Mouse (Mus musculus): ENCODE measurements around the gene Btc. TPM values are rescaled to one million over a fixed set of nuclear protein-coding genes. Genes with fewer than 3 reads are reported as not detected.

The Btc gene
- 1 to 10 TPM in 1 of 2 experiments, under 1 TPM in 1; 0.73 to 1.5 TPM for total RNA-seq (2021)
- long read RNA-seq, experiment 1, partial matches to known transcripts = 0 of 1 reads
- long read RNA-seq, experiment 1, other reads (novel, unspliced or antisense) = 0 of 1 reads
- long read RNA-seq, experiment 2 = 0 reads

DNA sequence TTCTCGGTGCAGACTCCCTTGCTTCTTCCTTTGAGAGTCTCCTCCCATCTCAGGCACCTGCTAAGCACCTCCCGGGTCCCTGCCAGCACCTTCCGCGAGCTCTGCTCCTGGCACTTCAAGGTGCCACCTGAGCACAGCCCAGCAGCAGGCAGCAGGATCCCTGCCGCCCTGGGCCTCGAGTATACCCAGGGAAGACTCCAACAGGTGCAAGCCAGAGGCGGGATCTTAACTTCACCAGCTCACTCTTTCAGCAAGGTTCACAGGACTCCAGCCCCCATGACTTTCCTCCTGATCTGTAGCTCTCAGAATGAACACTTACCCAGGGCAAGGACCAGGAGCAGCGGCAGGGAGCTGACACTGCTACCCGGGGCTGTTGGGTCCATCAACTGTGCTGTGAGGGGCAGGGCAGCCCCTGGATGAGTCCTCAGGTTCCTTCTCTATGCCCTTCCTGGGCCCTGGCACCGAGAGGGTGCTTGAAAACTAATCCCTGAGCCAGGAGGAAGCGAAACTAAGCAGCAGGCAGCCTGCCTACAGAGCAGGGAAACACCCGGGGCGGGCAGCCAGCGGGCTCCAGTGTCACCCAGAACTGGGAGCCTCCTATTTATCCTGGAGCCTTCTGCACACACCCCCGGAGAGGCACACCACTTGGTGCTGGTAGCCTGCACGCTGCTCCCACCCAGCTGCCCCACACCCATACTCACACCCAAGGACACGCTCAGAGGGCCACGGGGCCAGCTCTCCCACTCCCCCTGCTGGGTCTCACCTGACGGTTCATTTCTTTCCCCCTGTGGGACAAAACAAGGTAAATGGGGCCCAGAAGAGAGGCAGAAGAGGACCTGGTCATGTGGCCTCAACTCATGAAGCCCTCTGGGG lies at the start of gene Btc:
Btc (minus strand) TSS at position 656 of the 873 bp plus-strand sequence.
- peak; percentile 41 to 70 for DNase-seq (ENCODE audit: low spot score in 2 of 2)

DNA sequence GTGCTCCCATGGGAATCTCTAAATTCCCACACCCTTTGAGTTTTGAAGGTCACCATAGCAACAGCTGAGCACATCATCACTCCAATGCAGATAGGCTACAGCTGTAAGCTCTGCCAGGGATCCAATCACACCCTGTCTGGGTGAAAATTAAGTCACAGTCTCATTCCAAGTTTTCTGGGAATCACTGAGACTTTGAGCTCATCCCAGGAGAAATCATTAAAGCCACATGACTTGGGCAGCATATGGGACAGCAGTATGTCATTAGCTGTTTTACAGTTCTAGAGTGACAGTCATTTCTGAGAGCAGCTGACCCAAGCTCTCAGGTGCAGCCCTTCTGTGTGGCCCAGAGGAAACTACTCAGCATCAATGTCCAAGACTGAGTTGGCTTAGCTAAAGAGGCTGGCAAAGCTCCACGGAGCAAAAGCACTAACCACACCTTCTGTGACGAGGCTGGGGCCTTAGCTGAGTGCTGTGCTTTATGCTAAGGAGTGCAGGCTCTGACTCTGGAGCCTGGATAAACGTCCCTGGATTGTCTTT lies 42.3 kb upstream of the Btc start:
- DNase-seq (ENCODE audit: low spot score in 2 of 2) = peak in 1 of 2 experiments; percentile 33

GRCm38 (mm10) chr5:91436563-91436962 lies 33.8 kb upstream of the Btc start:
- no peak for DNase-seq (ENCODE audit: low spot score in 2 of 2)

DNA sequence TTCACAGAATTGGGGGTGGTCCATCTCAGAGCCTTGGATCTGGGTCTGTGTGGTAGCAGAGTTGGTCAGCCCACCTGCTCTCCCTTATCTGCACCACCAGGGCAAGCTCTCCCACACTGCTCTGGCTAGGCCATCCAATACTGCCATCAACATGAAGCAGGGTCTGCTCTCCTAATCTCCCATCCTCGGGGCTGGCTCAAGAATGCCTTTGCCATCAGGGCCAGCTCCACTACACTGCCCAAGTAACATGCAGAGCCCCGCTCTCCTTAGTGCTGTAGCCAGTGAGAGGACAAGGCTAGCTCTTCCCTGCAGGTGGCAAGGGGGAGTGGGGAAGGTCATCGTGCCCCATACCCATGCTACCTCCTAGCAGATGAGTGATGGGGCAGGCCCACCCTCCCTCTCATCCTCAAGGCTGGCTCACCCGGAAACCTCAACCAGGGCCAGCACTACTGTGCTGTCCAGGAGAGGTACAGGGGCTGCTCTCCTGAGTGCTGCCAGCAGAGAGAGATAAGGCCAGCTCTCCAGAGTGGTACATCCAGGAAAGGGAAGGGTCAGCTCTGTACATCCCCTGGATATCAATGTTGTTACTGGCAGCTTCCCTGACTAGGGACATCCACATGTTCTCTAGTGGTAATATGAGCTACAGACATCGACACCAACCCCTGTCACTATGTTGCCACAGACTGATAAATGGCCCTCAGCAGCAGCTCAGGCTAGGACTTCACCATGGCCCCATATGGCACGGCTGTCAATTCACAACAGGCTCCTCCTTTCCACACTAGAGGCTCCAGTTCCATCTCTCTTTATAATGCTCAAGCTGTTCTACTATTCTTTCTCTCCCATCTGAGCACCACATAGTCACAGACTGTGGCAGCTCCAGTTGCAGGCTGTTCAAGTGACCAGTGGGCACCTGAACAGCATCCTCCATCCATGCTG lies 32.2 kb upstream of the Btc start:
- DNase-seq (ENCODE audit: low spot score in 2 of 2) = no peak

- no peak for DNase-seq (ENCODE audit: low spot score in 2 of 2)
Observed at GRCm38 (mm10) chr5:91428547-91428946, 25.8 kb upstream of the Btc start.

GRCm38 (mm10) chr5:91413814-91414213 lies 11.0 kb upstream of the Btc start:
- no peak for DNase-seq (ENCODE audit: low spot score in 2 of 2)

DNA sequence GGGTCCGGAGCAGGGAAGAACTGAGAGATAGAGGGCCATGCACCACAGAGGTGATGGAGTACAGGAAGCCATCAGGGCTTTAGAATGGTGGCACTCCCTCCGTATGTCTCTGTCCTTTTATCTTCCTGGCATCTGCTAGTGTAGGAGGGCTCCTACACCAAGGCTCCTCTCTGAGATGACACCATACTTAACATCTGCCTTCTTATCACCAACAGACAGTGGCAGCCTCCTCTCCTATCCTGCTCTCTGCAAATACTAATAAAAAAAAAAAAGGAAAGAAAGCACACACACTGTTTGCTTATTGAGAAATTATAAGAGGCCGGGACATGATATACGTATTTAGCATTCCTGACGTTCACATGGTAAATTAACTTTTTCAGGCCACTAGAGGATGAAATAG lies 1.5 kb upstream of the Btc start:
- DNase-seq (ENCODE audit: low spot score in 2 of 2) = no peak

- no peak for DNase-seq (ENCODE audit: low spot score in 2 of 2)
Observed at GRCm38 (mm10) chr5:91403281-91403680, 487 bp upstream of the Btc start.

DNA sequence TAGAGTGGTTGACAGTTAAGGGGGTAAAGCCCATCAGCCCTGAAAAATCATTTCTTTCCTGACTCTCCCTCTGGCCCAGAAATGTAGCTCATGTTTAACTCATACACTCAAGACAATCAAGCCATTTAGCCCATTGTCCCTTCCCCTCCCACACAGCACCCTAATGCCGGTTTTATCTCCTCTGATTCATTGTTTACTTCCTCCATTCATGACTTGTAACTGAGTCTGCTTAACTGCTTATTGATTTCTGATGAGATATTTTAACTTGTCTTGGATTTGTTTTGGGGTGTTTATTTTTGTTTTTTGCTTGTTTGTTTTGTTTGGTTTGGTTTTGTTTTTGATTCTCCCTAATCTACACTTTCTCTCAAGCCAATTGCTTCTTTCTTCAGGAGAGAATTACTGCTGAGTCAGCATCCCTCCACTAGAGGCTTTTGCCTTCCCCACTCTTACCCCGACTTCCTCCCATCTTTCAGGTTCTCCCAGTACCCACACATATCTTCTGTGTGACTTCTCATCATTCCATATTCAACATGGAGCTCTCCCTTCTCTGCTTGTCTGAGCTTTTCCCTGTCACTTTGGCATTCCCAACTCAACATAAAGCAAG lies 2.2 kb downstream of the Btc start:
- no peak for DNase-seq (ENCODE audit: low spot score in 2 of 2)

DNA sequence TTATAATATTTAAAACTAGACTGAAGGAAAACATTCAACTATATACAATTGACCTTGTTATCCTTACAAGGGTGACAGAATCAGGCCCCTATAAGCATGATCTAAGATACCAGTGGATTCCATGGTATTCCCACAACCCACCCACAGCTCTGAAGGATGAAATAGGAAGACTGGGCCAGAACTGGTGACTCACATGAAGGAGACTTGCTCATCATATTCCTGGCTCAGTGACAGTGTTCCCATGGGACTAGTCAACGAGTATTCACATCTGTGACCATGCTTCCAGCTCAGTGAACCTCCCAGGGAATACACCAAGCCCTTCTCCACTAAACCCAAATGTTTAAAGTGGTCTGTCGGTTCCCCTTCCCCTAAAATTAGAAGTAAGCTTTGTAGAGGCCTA lies 27.3 kb downstream of the Btc start:
- no peak for DNase-seq (ENCODE audit: low spot score in 2 of 2)

GRCm38 (mm10) chr5:91368061-91368565 lies 34.7 kb downstream of the Btc start:
- peak in 1 of 2 experiments; percentile 15 for DNase-seq (ENCODE audit: low spot score in 2 of 2)

- no peak for DNase-seq (ENCODE audit: low spot score in 2 of 2)
Observed at GRCm38 (mm10) chr5:91366925-91367324, 35.9 kb downstream of the Btc start.

DNA sequence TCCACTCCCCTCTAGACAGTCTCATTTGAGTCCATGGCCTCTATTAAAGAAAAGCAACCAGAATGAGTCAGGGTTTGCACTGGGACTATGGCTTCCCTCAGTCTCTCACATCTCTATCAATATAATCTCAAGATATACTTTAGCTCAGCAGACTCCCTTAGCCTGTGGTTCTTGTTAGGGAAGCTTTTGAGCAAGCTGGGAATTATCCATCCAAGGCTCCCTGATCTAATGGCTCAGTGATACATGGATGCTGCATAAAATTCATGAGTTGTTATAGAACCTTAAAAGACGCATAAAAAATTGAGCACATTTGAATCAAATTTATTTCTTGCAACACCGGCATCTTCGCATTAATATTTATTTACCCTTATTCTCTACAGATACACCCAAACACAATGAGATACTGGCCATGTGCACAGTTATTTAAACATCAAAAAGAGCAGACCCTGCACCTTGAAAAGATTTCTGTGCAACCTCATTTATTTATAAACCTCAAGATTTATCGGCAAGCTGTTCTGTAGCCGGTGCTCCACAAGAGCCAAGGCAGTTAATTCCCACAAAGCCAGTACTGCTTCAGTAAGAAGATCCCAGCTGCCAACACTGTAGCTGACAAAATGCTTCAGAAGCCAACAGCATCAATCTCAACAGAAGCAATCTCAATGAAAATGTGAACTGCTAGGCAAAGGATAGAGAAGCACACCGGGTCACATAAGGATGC lies 39.4 kb downstream of the Btc start:
- DNase-seq (ENCODE audit: low spot score in 2 of 2) = no peak

GRCm38 (mm10) chr5:91352645-91353044 lies 50.1 kb downstream of the Btc start:
- no peak for DNase-seq (ENCODE audit: low spot score in 2 of 2)

GRCm38 (mm10) chr5:91345681-91346080 lies 57.1 kb downstream of the Btc start:
- DNase-seq (ENCODE audit: low spot score in 2 of 2) = no peak

DNA sequence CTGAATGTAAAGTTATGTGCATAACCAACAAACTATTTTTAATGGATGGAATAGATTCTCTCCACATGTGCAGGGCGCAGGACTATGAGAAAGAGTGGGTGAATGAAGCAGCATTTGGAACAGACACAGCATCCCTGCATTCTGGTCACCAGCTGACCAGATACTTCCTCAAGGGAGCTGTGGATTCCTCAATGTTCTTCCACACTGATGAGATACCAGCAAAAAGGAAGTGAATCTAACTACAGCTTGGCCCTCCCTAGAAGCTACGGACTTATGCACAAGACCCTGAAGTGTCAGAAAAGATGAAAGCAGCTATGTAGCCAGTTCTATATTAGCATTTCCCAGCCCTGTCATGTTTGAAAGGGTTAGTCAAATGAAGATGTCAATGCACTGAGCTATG lies 57.7 kb downstream of the Btc start:
- DNase-seq (ENCODE audit: low spot score in 2 of 2) = no peak

GRCm38 (mm10) chr5:91341981-91342760 lies 60.6 kb downstream of the Btc start:
- DNase-seq (ENCODE audit: low spot score in 2 of 2) = no peak

GRCm38 (mm10) chr5:91334227-91334626 lies 68.6 kb downstream of the Btc start:
- no peak for DNase-seq (ENCODE audit: low spot score in 2 of 2)
